Mouse (Mus musculus) common myeloid progenitor, adult 5-6 weeks (primary cell): ENCODE data around the gene Ltbp4. TPM values are rescaled to one million over a fixed set of nuclear protein-coding genes. Genes with fewer than 3 reads are reported as not detected.

Experiments
- ATAC-seq: replicated peaks from 2 replicates; pipeline ENCODE4 v1.8.0; 2016; ENCODE audit warnings: low read depth, mild to moderate bottlenecking, moderate TSS enrichment, inconsistent platforms; ENCODE audit not compliant: poor library complexity, severe bottlenecking
- total RNA-seq: library from RNA; stranded (forward); fragments of 200-1000, 187-1606 nt; gene quantifications from 2 replicates; pipeline ENCODE4 v1.2.3, GENCODE M21; 2017

The Ltbp4 gene
- 0.44 TPM in 1 of 2 replicates, not detected in the other for total RNA-seq

- no peak for ATAC-seq
Measured at GRCm38 (mm10) chr7:27337175-27337853, at the start of gene Ltbp4. TSS of gene Ltbp4 (minus strand) at chr7:27337692.

- peak; percentile 73; the same call in 1 of the 2 replicates for ATAC-seq
Measured at GRCm38 (mm10) chr7:27384731-27385130, 47.2 kb upstream of the Ltbp4 start.

- ATAC-seq: no peak
Measured at GRCm38 (mm10) chr7:27384134-27384533, 46.6 kb upstream of the Ltbp4 start.

GRCm38 (mm10) chr7:27383233-27383632, 45.7 kb upstream of the Ltbp4 start:
- no peak for ATAC-seq

- no peak for ATAC-seq
Measured at GRCm38 (mm10) chr7:27381560-27381959, 44.1 kb upstream of the Ltbp4 start.

GRCm38 (mm10) chr7:27381009-27381408, 43.5 kb upstream of the Ltbp4 start:
- ATAC-seq: no peak

- no peak for ATAC-seq
Measured at GRCm38 (mm10) chr7:27379836-27380235, 42.3 kb upstream of the Ltbp4 start.

GRCm38 (mm10) chr7:27378431-27378830, 40.9 kb upstream of the Ltbp4 start:
- ATAC-seq: peak; percentile 81

GRCm38 (mm10) chr7:27375274-27375673, 37.8 kb upstream of the Ltbp4 start:
- ATAC-seq: no peak

GRCm38 (mm10) chr7:27371715-27372462, 34.4 kb upstream of the Ltbp4 start:
- ATAC-seq: no peak

- ATAC-seq: no peak
Measured at GRCm38 (mm10) chr7:27369111-27369510, 31.6 kb upstream of the Ltbp4 start.

- ATAC-seq: peak; percentile 42
Measured at GRCm38 (mm10) chr7:27367976-27368375, 30.5 kb upstream of the Ltbp4 start.

GRCm38 (mm10) chr7:27366082-27366844, 28.8 kb upstream of the Ltbp4 start:
- no peak for ATAC-seq

GRCm38 (mm10) chr7:27364379-27364778, 26.9 kb upstream of the Ltbp4 start:
- ATAC-seq: no peak

GRCm38 (mm10) chr7:27361283-27361946, 23.9 kb upstream of the Ltbp4 start:
- peak; percentile 82 for ATAC-seq

GRCm38 (mm10) chr7:27360749-27361148, 23.3 kb upstream of the Ltbp4 start:
- ATAC-seq: no peak

- ATAC-seq: no peak
Measured at GRCm38 (mm10) chr7:27359706-27360358, 22.3 kb upstream of the Ltbp4 start.

- ATAC-seq: no peak
Measured at GRCm38 (mm10) chr7:27359162-27359561, 21.7 kb upstream of the Ltbp4 start.

GRCm38 (mm10) chr7:27357595-27357978, 20.1 kb upstream of the Ltbp4 start:
- peak; percentile 38 for ATAC-seq
